9 mouse cellular contexts compared by ENCODE assay signal in genomic region chr8:83921558-83921957, GRCm38 (mm10). TPM values are rescaled to one million over a fixed set of nuclear protein-coding genes. Genes with fewer than 3 reads are reported as not detected.
DNase-seq lines count a peak whose midpoint lies in the region; TF ChIP-seq lines count a peak whose summit lies in the region.
"Had no signal": no experiment of that assay in that cellular context is flagged by ENCODE, and none has a peak within 500 bp of the region (broad histone marks: within the 10 kb centered on the region; RNA-seq: fewer than 3 reads in every experiment).

No protein-coding gene starts in this region.

- peak; percentile 54 for TF ChIP-seq CTCF in C2C12 (IDR thresholded peaks at IDR 0.05; ENCODE audit: control insufficient read depth, insufficient read depth, insufficient read length)

- no peak overlapping the region for H3ac ChIP-seq in C2C12 (ENCODE audit: control insufficient read depth, insufficient read length, low read depth)

- no peaks in the 10 kb centered on the region for H3K79me2 ChIP-seq in C2C12 (ENCODE audit: control insufficient read depth, insufficient read depth)

- H3K36me3 ChIP-seq in C2C12 (ENCODE audit: control insufficient read depth, insufficient read depth): no peaks in the 10 kb centered on the region

- H3K79me3 ChIP-seq in C2C12 (ENCODE audit: low read depth): no peaks in the 10 kb centered on the region

- H3K27me3 ChIP-seq in C2C12 (ENCODE audit: control insufficient read depth, insufficient read depth, insufficient read length): no peaks in the 10 kb centered on the region
- H3K27me3 ChIP-seq: heart, embryonic 13.5 days had no signal

- DNase-seq in R1 (ENCODE audit: low read depth, low spot score): peak; percentile 86
- DNase-seq in cerebellum, postnatal 10 days: peak; percentile 92 to 96
- peak; percentile 78 to 87 for DNase-seq in frontal cortex, postnatal 25 days (ENCODE audit: low spot score in 2 of 2)
- DNase-seq in layer of hippocampus, adult 8-10 months (ENCODE audit: low spot score in 2 of 2): peak; percentile 79 to 89
- DNase-seq in lung, postnatal 10 days: peak; percentile 92
- peak; percentile 95 for DNase-seq in retina, embryonic 14.5 days (ENCODE audit: low spot score)
- DNase-seq in urinary bladder, postnatal 14 days (ENCODE audit: low spot score): peak; percentile 78

- H3K4me3 ChIP-seq in C2C12 (ENCODE audit: insufficient read depth, poor library complexity, severe bottlenecking): no peak overlapping the region
- H3K4me3 ChIP-seq: heart, embryonic 13.5 days had no signal

TF ChIP-seq in C2C12, 6 proteins besides CTCF, POLR2A, EP300 and RAD21:
- TF ChIP-seq USF1 (IDR thresholded peaks at IDR 0.05; ENCODE audit: low read depth): no peak
- TF ChIP-seq MYOD1 (IDR thresholded peaks at IDR 0.05; ENCODE audit: control insufficient read depth, insufficient read length, low read depth): no peak
- no peak for TF ChIP-seq CEBPB (IDR thresholded peaks at IDR 0.05; ENCODE audit: low read depth)
- TF ChIP-seq MAX (IDR thresholded peaks at IDR 0.05): no peak
- no peak for TF ChIP-seq MYOG (IDR thresholded peaks at IDR 0.05; ENCODE audit: control insufficient read depth, extremely low read depth, insufficient read length)
- no peak for TF ChIP-seq FOSL1 (IDR thresholded peaks at IDR 0.05; ENCODE audit: insufficient read depth, low read length, poor library complexity, severe bottlenecking)

RNA-seq across cellular contexts. Expression of gene Adgrl1, which starts 21.7 kb away (rescaled TPM):
- polyA plus RNA-seq in C2C12 (2012; fragmentation: generic; extraction: Trizol): 16.6 TPM
- 100 to 1,000 TPM; 287 to 307 (median 299) TPM for total RNA-seq in layer of hippocampus, adult 8-10 months (2022)

RNA-seq across cellular contexts. Expression of gene Gm10644, which starts 33.4 kb away (rescaled TPM):
- polyA plus RNA-seq in C2C12 (2012; fragmentation: generic; extraction: Trizol): 0.08 TPM
- total RNA-seq in layer of hippocampus, adult 8-10 months (2022): 1 to 10 TPM in 1 of 4 experiments, under 1 TPM in 3; 0.22 to 1.1 (median 0.66) TPM

RNA-seq across cellular contexts. Expression of gene Asf1b, which starts 33.7 kb away (rescaled TPM):
- 140 TPM for polyA plus RNA-seq in C2C12 (2012; fragmentation: generic; extraction: Trizol)
- 1 to 10 TPM in 1 of 4 experiments, under 1 TPM in 3; 0.63 to 1.1 (median 0.75) TPM for total RNA-seq in layer of hippocampus, adult 8-10 months (2022)

RNA-seq across cellular contexts. Expression of gene Prkaca, which starts 51.2 kb away (rescaled TPM):
- 75.1 TPM for polyA plus RNA-seq in C2C12 (2012; fragmentation: generic; extraction: Trizol)
- 100 to 1,000 TPM; 246 to 260 (median 252) TPM for total RNA-seq in layer of hippocampus, adult 8-10 months (2022)
